Mouse (Mus musculus): Measurements from ENCODE around the gene Mrgprb5.

The Mrgprb5 gene

GRCm38 (mm10) chr7:48168919-48169318 is at the start of gene Mrgprb5:
Gene Mrgprb5 (minus strand): TSS chr7:48169019.
- in situ Hi-C loops (cut with MboI, MseI), result no loop called here

GRCm38 (mm10) chr7:48199188-48199587 is 30.4 kb upstream of the Mrgprb5 start, which contains the start of gene Mrgprb4:
Gene Mrgprb4 (minus strand): TSS chr7:48199288.
- in situ Hi-C loops (cut with MboI, MseI), result no loop called here

- in situ Hi-C loops (cut with MboI, MseI), result no loop called here
Observed at GRCm38 (mm10) chr7:48167471-48167870, 1.3 kb downstream of the Mrgprb5 start.

GRCm38 (mm10) chr7:48138248-48138702 is 30.5 kb downstream of the Mrgprb5 start:
- in situ Hi-C loops (cut with MboI, MseI), result loop anchor here (25.0 kb wide), 2 partner anchors 749 to 1124 kb away; partner anchors contain the start of gene E2f8 (in 1 of the 2)

- in situ Hi-C loops (cut with MboI, MseI), result loop anchor here (25.0 kb wide), 2 partner anchors 750 to 1125 kb away; partner anchors contain the start of gene E2f8 (in 1 of the 2)
Observed at GRCm38 (mm10) chr7:48137216-48138077, 31.4 kb downstream of the Mrgprb5 start.

DNA sequence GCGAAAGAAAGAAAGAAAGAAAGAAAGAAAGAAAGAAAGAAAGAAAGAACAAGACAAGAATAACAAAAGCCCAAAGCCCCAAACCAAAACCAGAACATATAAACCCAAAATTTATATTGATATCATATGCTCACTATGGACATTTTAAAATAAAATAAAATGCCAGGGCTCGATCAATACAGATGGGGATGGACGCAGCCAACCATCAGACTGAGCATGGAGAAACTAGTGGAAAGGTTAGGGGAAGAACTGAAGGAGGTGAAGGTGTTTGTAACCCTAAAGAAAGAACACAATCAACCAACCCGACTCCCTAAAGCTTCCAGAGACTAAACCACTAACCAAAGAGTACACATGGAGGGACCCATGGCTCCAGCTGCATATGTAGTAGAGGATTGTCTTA is 36.1 kb downstream of the Mrgprb5 start:
- in situ Hi-C loops (cut with MboI, MseI), result loop anchor here (25.0 kb wide), 2 partner anchors 755 to 1130 kb away; partner anchors contain the start of gene E2f8 (in 1 of the 2)

GRCm38 (mm10) chr7:48132247-48132646 is 36.6 kb downstream of the Mrgprb5 start:
- in situ Hi-C loops (cut with MboI, MseI), result loop anchor here (25.0 kb wide), 2 partner anchors 755 to 1130 kb away; partner anchors contain the start of gene E2f8 (in 1 of the 2)

DNA sequence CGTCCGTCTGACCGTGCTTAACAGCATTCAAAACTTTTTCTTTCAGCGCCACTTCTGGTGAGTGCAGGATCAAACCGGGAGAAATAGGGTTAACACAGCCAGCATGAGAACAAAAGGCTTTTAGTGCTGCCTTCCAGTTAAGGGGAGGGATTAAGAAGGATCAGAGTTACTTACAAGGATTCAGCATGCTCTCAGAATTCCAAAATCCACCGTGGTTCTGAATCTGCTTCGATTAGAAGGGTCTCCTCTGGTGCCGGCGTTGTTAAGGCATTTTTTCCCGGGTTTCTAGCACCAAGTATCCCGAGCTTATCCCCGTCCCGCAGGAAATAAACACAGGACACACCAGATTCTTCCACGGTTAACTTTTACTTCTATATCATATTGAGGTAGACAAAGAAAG is 37.0 kb downstream of the Mrgprb5 start:
- in situ Hi-C loops (cut with MboI, MseI), result loop anchor here (25.0 kb wide), 2 partner anchors 755 to 1130 kb away; partner anchors contain the start of gene E2f8 (in 1 of the 2)

- in situ Hi-C loops (cut with MboI, MseI), result no loop called here
Observed at GRCm38 (mm10) chr7:48123806-48124205, 45.0 kb downstream of the Mrgprb5 start.

Measured in T-helper 17 cell (primary cell).